Mouse (Mus musculus): ENCODE data around the gene St6galnac3.

GRCm38 (mm10) chr3:153176325-153176724 is 548.6 kb downstream of the St6galnac3 start:
- no peak for TF ChIP-seq CTCF (conservative IDR thresholded peaks at IDR 0.05; ENCODE audit: insufficient read depth, insufficient read length, low read depth, low read length)
- no peak for TF ChIP-seq POLR2A (IDR thresholded peaks at IDR 0.05; ENCODE audit: low read depth, low read length)
